In the genomic region with DNA sequence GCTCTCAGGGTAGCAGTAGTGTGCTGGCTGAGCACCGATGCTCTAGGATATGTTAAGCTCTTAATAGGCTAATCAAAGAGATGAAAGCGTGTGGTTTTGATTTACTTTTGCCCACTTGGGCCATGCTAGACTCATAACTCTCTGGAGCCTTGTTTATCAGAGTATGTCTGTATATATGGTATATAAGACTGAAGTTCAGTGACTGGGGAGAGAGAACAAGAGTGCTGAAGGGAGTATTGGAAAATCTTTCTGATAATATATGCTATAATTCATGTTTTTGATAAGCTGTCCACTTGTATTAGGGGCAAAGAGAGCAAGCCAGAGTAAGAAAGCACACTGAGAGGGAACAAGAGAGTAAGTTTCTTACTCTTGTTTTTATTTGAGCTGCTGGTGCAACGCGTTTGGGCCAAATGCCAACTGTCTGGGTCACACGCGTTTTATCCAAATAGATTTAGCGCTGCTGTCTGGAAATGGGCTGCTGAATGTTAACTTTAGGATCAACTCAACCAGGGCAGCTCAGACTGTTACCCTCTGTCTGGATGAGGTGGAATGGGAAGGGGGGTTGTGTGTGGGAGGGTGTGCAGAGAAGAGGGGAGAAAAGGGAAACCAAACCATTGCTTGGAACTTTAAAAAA, we compare ENCODE assay signal across 8 mouse cellular contexts. TPM values are rescaled to one million over a fixed set of nuclear protein-coding genes. Genes with fewer than 3 reads are reported as not detected.
DNase-seq lines count a peak whose midpoint lies in the region; ATAC-seq and TF ChIP-seq lines count a peak whose summit lies in the region.

No protein-coding gene starts in this region.

- no peaks in the 10 kb centered on the region; the same call in 1 of the 2 replicates for H3K4me1 ChIP-seq in cortical plate, adult 2 months (ENCODE audit: control insufficient read depth, insufficient read depth, low read length)
- no peaks in the 10 kb centered on the region; the same call in 1 of the 2 replicates for H3K4me1 ChIP-seq in limb, embryonic 12.5 days (replicated peaks)
- H3K4me1 ChIP-seq in midbrain, embryonic 10.5 days, result peaks cover 40% of the 10 kb centered on the region
- H3K4me1 ChIP-seq in stomach, embryonic 14.5 days (ENCODE audit: control insufficient read depth, insufficient read depth, low read length), result no peaks in the 10 kb centered on the region

- H3K9ac ChIP-seq in limb, embryonic 12.5 days (replicated peaks), result peak overlapping the region; percentile 63
- H3K9ac ChIP-seq in stomach, embryonic 14.5 days (replicated peaks; ENCODE audit: low read depth, low read length), result peak overlapping the region; percentile 28

- intact Hi-C loops in gastrocnemius, postnatal 36 days (cut with DNase I), result loop anchor here (5.0 kb wide), 2 partner anchors 394 to 654 kb away; no protein-coding TSS in a partner anchor

- peak overlapping the region; percentile 76 for H3K4me2 ChIP-seq in limb, embryonic 12.5 days
- peak overlapping the region; percentile 44 for H3K4me2 ChIP-seq in stomach, embryonic 14.5 days (replicated peaks; ENCODE audit: low read depth, low read length)

- no peaks in the 10 kb centered on the region for H3K27me3 ChIP-seq in limb, embryonic 12.5 days
- no peaks in the 10 kb centered on the region for H3K27me3 ChIP-seq in midbrain, embryonic 10.5 days (ENCODE audit: low read depth, poor library complexity, severe bottlenecking)
- H3K27me3 ChIP-seq in stomach, embryonic 14.5 days (ENCODE audit: control insufficient read depth, insufficient read depth, low read length), result no peaks in the 10 kb centered on the region

- no peaks in the 10 kb centered on the region for H3K9me3 ChIP-seq in limb, embryonic 12.5 days
- no peaks in the 10 kb centered on the region for H3K9me3 ChIP-seq in midbrain, embryonic 10.5 days (replicated peaks)
- H3K9me3 ChIP-seq in stomach, embryonic 14.5 days (ENCODE audit: control insufficient read depth, low read depth, low read length), result no peaks in the 10 kb centered on the region

- H3K27ac ChIP-seq in cortical plate, adult 2 months (ENCODE audit: insufficient read depth, low read length), result no peak overlapping the region; the same call in 1 of the 2 replicates
- H3K27ac ChIP-seq in limb, embryonic 12.5 days, result peak overlapping the region; percentile 91
- H3K27ac ChIP-seq in midbrain, embryonic 10.5 days (replicated peaks), result peak overlapping the region; percentile 83
- H3K27ac ChIP-seq in stomach, embryonic 14.5 days (ENCODE audit: low read length), result peak overlapping the region; percentile 78

- ATAC-seq in limb, embryonic 12.5 days (ENCODE audit: insufficient number of reproducible peaks, insufficient read depth, low FRiP score, low TSS enrichment, low read depth), result peak; percentile 83
- ATAC-seq in stomach, embryonic 14.5 days (ENCODE audit: insufficient number of reproducible peaks, insufficient read depth, low FRiP score, low read depth), result peak; percentile 80; the same call in 1 of the 2 replicates

- peak overlapping the region; percentile 28 for H3K4me3 ChIP-seq in cortical plate, adult 2 months (ENCODE audit: insufficient read depth, low read length)
- H3K4me3 ChIP-seq in limb, embryonic 12.5 days (replicated peaks), result peak overlapping the region; percentile 40
- peak overlapping the region; percentile 61 for H3K4me3 ChIP-seq in midbrain, embryonic 10.5 days
- peak overlapping the region; percentile 27 for H3K4me3 ChIP-seq in stomach, embryonic 14.5 days (ENCODE audit: low read depth, low read length)

- no peak for TF ChIP-seq CTCF in cortical plate, adult 2 months (IDR thresholded peaks at IDR 0.05; ENCODE audit: extremely low read depth, insufficient read depth, low read length)

- TF ChIP-seq POLR2A in cortical plate, adult 2 months (IDR thresholded peaks at IDR 0.05; ENCODE audit: extremely low read depth, insufficient read depth, low read length), result no peak

- no peaks in the 10 kb centered on the region for H3K36me3 ChIP-seq in limb, embryonic 12.5 days
- H3K36me3 ChIP-seq in midbrain, embryonic 10.5 days, result no peaks in the 10 kb centered on the region
- H3K36me3 ChIP-seq in stomach, embryonic 14.5 days (ENCODE audit: control insufficient read depth, insufficient read depth, low read length), result no peaks in the 10 kb centered on the region

- 2% methylated on average over 7 of the region's 7 CpGs for WGBS in limb, embryonic 12.5 days
- WGBS in midbrain, embryonic 10.5 days, result 0% methylated on average over 7 of the region's 7 CpGs
- WGBS in stomach, embryonic 14.5 days, result under 1% methylated on average over 7 of the region's 7 CpGs

- peak; percentile 5 to 14 for DNase-seq in spleen, postnatal 36 days (ENCODE audit: low spot score in 2 of 2)
- DNase-seq in spleen, postnatal 14 days (ENCODE audit: low spot score in 2 of 2), result no peak
- peak; percentile 44 to 54 for DNase-seq in gastrocnemius, postnatal 36 days
- DNase-seq in hindlimb bud, embryonic 11.5 days (ENCODE audit: extremely low spot score, low read depth, low spot score), result peak; percentile 52
- DNase-seq in midbrain, embryonic 10.5 days (ENCODE audit: low spot score), result peak; percentile 28

RNA-seq across cellular contexts. Expression of gene Adamts6, which starts 0.7 kb away (rescaled TPM):
- polyA plus RNA-seq in cortical plate, adult 2 months (2012; rRNA removed), result 2.0 and 2.2 TPM in 2 replicates
- total RNA-seq in gastrocnemius, postnatal 36 days (2021), result 1 to 10 TPM in 1 of 2 experiments, under 1 TPM in 1; 0.67 to 1.2 TPM
- polyA plus RNA-seq in limb, embryonic 12.5 days (2016; fragmentation: Nextera tagmentation; extraction: Ambion mirVana), result 3.9 and 4.5 TPM in 2 replicates
- 1.8 and 3.6 TPM in 2 replicates for polyA plus RNA-seq in midbrain, embryonic 10.5 days (2016; fragmentation: Nextera tagmentation; extraction: Ambion mirVana)
- polyA plus RNA-seq in stomach, embryonic 14.5 days (2014; fragmentation: Nextera tagmentation; extraction: Ambion mirVana), result 5.0 and 6.4 TPM in 2 replicates

RNA-seq across cellular contexts. Expression of gene Ppwd1, which starts 59.7 kb away (rescaled TPM):
- 6.9 and 7.4 TPM in 2 replicates for polyA plus RNA-seq in cortical plate, adult 2 months (2012; rRNA removed)
- total RNA-seq in gastrocnemius, postnatal 36 days (2021), result 1 to 10 TPM; 5.7 to 6.4 TPM
- polyA plus RNA-seq in limb, embryonic 12.5 days (2016; fragmentation: Nextera tagmentation; extraction: Ambion mirVana), result 18.4 and 18.8 TPM in 2 replicates
- 17.9 and 18.6 TPM in 2 replicates for polyA plus RNA-seq in midbrain, embryonic 10.5 days (2016; fragmentation: Nextera tagmentation; extraction: Ambion mirVana)
- 15.1 and 16.0 TPM in 2 replicates for polyA plus RNA-seq in stomach, embryonic 14.5 days (2014; fragmentation: Nextera tagmentation; extraction: Ambion mirVana)

RNA-seq across cellular contexts. Expression of gene Cenpk, which starts 59.9 kb away (rescaled TPM):
- polyA plus RNA-seq in cortical plate, adult 2 months (2012; rRNA removed), result 1.2 and 1.6 TPM in 2 replicates
- total RNA-seq in gastrocnemius, postnatal 36 days (2021), result not detected
- polyA plus RNA-seq in limb, embryonic 12.5 days (2016; fragmentation: Nextera tagmentation; extraction: Ambion mirVana), result 89.4 and 92.6 TPM in 2 replicates
- 78.7 and 89.8 TPM in 2 replicates for polyA plus RNA-seq in midbrain, embryonic 10.5 days (2016; fragmentation: Nextera tagmentation; extraction: Ambion mirVana)
- 61.1 and 69.2 TPM in 2 replicates for polyA plus RNA-seq in stomach, embryonic 14.5 days (2014; fragmentation: Nextera tagmentation; extraction: Ambion mirVana)

Comparison
In these comparisons a context has a peak if more than half of its experiments do, and no peak if none do; other contexts are left out.
1. DNase-seq: peak in spleen, postnatal 36 days (2 of 2), gastrocnemius, postnatal 36 days (2 of 2), hindlimb bud, embryonic 11.5 days (single experiment) and midbrain, embryonic 10.5 days (single experiment); none in spleen, postnatal 14 days (0 of 2).
2. RNA of gene Cenpk, which starts 59.9 kb away (polyA plus RNA-seq): 78.7 to 89.8 TPM in midbrain, embryonic 10.5 days, 89.4 to 92.6 TPM in limb, embryonic 12.5 days and 61.1 to 69.2 TPM in stomach, embryonic 14.5 days; 1.2 to 1.6 TPM in cortical plate, adult 2 months; every median in the first group is over 10 times any median in the second.
3. Peak in every context shown above with its lines, with median percentiles within 50 percentile points of each other: H3K4me3 ChIP-seq.